Mouse (Mus musculus): ENCODE data around the gene Cap1. TPM values are rescaled to one million over a fixed set of nuclear protein-coding genes. Genes with fewer than 3 reads are reported as not detected.

Cap1 gene
- 84.3 and 89.9 TPM in 2 replicates for polyA plus RNA-seq (2014; fragmentation: Nextera tagmentation; extraction: Ambion mirVana)

DNA sequence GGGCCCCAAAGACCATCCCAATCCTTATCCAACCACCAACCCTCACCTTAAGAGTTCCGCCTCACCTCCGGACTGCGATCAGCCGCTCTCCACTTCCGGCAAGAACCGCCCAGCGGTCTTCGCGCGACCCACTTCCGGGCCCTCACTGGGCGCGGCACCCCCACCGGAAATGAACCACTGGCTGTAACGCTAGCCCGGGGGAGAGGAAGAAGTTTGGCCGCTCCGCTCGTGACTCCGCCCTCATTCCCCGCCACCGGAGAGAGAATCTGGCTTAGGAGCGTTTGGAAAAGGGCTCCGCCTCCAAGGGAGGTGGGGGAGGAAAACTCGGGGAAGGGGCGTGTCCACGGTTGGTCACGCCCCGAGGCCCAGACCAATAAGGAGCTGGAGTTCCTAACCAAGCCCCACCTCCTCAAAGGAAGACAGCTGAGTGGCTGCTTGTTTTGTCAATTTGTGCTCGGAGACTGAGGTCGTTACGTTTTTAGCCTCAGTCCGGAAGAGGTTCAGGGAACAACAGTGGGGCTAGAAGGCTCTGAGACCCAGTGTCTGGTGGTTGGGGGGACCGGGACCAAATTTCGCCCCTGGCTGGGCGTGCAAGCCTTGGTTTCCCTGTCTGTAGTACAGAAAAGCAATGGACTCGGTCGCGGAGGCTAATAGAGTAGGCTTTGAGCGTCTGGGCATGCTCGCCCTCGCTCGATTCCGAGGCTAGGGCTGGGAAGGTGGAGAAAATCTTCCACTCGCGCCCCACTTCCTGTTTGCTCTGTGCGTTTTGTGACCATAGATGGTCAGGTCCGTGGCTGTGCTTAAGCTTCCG is at the start of gene Cap1:
TSS of gene Cap1 (minus strand) at position 289 of the 811 bp plus-strand sequence.
- peaks cover 14% of the 10 kb centered on the region for H3K4me1 ChIP-seq (ENCODE audit: control insufficient read depth, insufficient read depth, low read length)
- peak within 1 kb of the TSS; percentile 100 for H3K27ac ChIP-seq (ENCODE audit: low read length)
- peak; percentile 95 for ATAC-seq (ENCODE audit: insufficient number of reproducible peaks, insufficient read depth, low FRiP score, low read depth)
- H3K36me3 ChIP-seq (ENCODE audit: control insufficient read depth, insufficient read depth, low read length): no peaks in the 10 kb centered on the region
- no peaks in the 10 kb centered on the region for H3K27me3 ChIP-seq (ENCODE audit: control insufficient read depth, insufficient read depth, low read length)
- H3K9me3 ChIP-seq (ENCODE audit: control insufficient read depth, low read depth, low read length): no peaks in the 10 kb centered on the region
- peak within 1 kb of the TSS; percentile 89 for H3K4me2 ChIP-seq (replicated peaks; ENCODE audit: low read depth, low read length)
- under 1% methylated on average over 49 of the region's 49 CpGs for WGBS
- H3K4me3 ChIP-seq (ENCODE audit: low read depth, low read length): peak within 1 kb of the TSS; percentile 84
- peak within 1 kb of the TSS; percentile 78 for H3K9ac ChIP-seq (replicated peaks; ENCODE audit: low read depth, low read length)

DNA sequence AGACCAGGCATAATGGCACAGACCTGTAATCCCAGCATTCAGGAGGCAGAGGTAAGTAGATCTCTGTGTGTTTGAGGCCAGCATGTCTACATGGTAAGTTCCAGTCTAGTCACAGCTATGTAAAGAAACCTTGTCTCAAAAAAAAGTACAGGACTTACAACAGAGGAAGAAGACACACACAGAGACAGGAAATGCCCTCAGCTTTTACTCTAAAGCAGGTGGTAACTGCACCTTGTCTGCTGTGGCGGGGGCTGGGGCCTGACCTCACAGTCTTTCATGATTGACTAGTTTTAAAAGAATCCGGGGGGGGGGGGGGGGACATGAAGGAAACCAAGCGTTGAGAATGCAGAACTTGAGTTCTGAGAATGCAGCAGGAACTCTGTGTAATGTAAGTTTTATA is 48.0 kb upstream of the Cap1 start:
- no peak for ATAC-seq (ENCODE audit: insufficient number of reproducible peaks, insufficient read depth, low FRiP score, low read depth)
- H3K4me1 ChIP-seq (ENCODE audit: control insufficient read depth, insufficient read depth, low read length): no peaks in the 10 kb centered on the region
- no peak overlapping the region for H3K27ac ChIP-seq (ENCODE audit: low read length)

DNA sequence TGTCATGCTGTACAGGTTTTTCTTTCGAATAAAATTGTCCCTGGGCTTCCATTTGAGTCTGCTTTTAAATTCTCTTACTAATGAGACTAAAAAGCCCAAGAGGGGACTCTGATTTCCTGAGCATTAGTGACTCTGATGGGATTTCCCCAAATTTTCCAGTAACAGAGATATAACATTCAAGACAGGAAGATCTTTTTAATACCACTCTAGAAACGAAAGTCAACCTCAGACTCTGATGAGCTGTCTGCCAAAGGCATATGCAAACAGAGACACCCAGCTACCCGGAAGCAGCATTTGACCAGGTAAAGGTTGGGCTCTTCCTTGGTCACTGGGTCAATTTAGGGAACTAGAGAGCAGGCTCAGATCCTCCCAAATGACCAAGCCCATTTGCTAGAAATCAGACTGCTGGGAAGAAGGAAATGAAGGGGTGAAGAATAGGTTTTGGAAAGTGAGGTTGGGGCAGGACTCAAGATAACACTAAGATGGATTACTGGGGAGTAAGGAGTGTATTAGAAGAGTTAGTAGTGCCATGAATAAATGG is 47.3 kb upstream of the Cap1 start:
- Histone ChIP-seq H3K4me2 (replicated peaks; ENCODE audit: low read depth, low read length) (no peak overlapping the region), H3K27ac (ENCODE audit: low read length) (no peak overlapping the region), H3K27me3 (ENCODE audit: control insufficient read depth, insufficient read depth, low read length) (no peaks in the 10 kb centered on the region), H3K4me1 (ENCODE audit: control insufficient read depth, insufficient read depth, low read length) (no peaks in the 10 kb centered on the region), H3K9ac (replicated peaks; ENCODE audit: low read depth, low read length) (no peak overlapping the region), H3K9me3 (ENCODE audit: control insufficient read depth, low read depth, low read length) (no peaks in the 10 kb centered on the region), H3K4me3 (ENCODE audit: low read depth, low read length) (no peak overlapping the region), H3K36me3 (ENCODE audit: control insufficient read depth, insufficient read depth, low read length) (no peaks in the 10 kb centered on the region)
- WGBS: 49% methylated on average over 3 of the region's 3 CpGs
- no peak for ATAC-seq (ENCODE audit: insufficient number of reproducible peaks, insufficient read depth, low FRiP score, low read depth)

More for the DNA sequence above, 48.0 kb upstream of the Cap1 start:
- 33% methylated on average over 3 of the region's 3 CpGs for WGBS
- H3K36me3 ChIP-seq (ENCODE audit: control insufficient read depth, insufficient read depth, low read length): no peaks in the 10 kb centered on the region
- H3K4me2 ChIP-seq (replicated peaks; ENCODE audit: low read depth, low read length): no peak overlapping the region
- H3K9ac ChIP-seq (replicated peaks; ENCODE audit: low read depth, low read length): no peak overlapping the region
- no peaks in the 10 kb centered on the region for H3K27me3 ChIP-seq (ENCODE audit: control insufficient read depth, insufficient read depth, low read length)
- H3K4me3 ChIP-seq (ENCODE audit: low read depth, low read length): no peak overlapping the region
- no peaks in the 10 kb centered on the region for H3K9me3 ChIP-seq (ENCODE audit: control insufficient read depth, low read depth, low read length)

- Histone ChIP-seq H3K27ac (ENCODE audit: low read length) (no peak overlapping the region), H3K27me3 (ENCODE audit: control insufficient read depth, insufficient read depth, low read length) (no peaks in the 10 kb centered on the region), H3K4me2 (replicated peaks; ENCODE audit: low read depth, low read length) (no peak overlapping the region), H3K9me3 (ENCODE audit: control insufficient read depth, low read depth, low read length) (no peaks in the 10 kb centered on the region), H3K4me1 (ENCODE audit: control insufficient read depth, insufficient read depth, low read length) (no peaks in the 10 kb centered on the region), H3K4me3 (ENCODE audit: low read depth, low read length) (no peak overlapping the region), H3K36me3 (ENCODE audit: control insufficient read depth, insufficient read depth, low read length) (no peaks in the 10 kb centered on the region), H3K9ac (replicated peaks; ENCODE audit: low read depth, low read length) (no peak overlapping the region)
- ATAC-seq (ENCODE audit: insufficient number of reproducible peaks, insufficient read depth, low FRiP score, low read depth): no peak
- 75% methylated on average over 8 of the region's 8 CpGs for WGBS
These were observed 46.6 kb upstream of the Cap1 start for GRCm38 (mm10) chr4:122932239-122932978.

- Histone ChIP-seq H3K27ac (ENCODE audit: low read length) (no peak overlapping the region), H3K4me3 (ENCODE audit: low read depth, low read length) (no peak overlapping the region), H3K4me1 (ENCODE audit: control insufficient read depth, insufficient read depth, low read length) (no peaks in the 10 kb centered on the region), H3K27me3 (ENCODE audit: control insufficient read depth, insufficient read depth, low read length) (no peaks in the 10 kb centered on the region), H3K36me3 (ENCODE audit: control insufficient read depth, insufficient read depth, low read length) (no peaks in the 10 kb centered on the region), H3K9me3 (ENCODE audit: control insufficient read depth, low read depth, low read length) (no peaks in the 10 kb centered on the region), H3K4me2 (replicated peaks; ENCODE audit: low read depth, low read length) (no peak overlapping the region), H3K9ac (replicated peaks; ENCODE audit: low read depth, low read length) (no peak overlapping the region)
- no peak for ATAC-seq (ENCODE audit: insufficient number of reproducible peaks, insufficient read depth, low FRiP score, low read depth)
- WGBS: 85% methylated on average over 2 of the region's 2 CpGs
These were observed 45.2 kb upstream of the Cap1 start for GRCm38 (mm10) chr4:122930939-122931590.

GRCm38 (mm10) chr4:122923392-122924344 is 37.8 kb upstream of the Cap1 start:
- H3K9ac ChIP-seq (replicated peaks; ENCODE audit: low read depth, low read length): no peak overlapping the region
- H3K27me3 ChIP-seq (ENCODE audit: control insufficient read depth, insufficient read depth, low read length): no peaks in the 10 kb centered on the region
- no peak overlapping the region for H3K27ac ChIP-seq (ENCODE audit: low read length)
- H3K4me1 ChIP-seq (ENCODE audit: control insufficient read depth, insufficient read depth, low read length): no peaks in the 10 kb centered on the region
- H3K9me3 ChIP-seq (ENCODE audit: control insufficient read depth, low read depth, low read length): no peaks in the 10 kb centered on the region
- H3K4me3 ChIP-seq (ENCODE audit: low read depth, low read length): no peak overlapping the region
- ATAC-seq (ENCODE audit: insufficient number of reproducible peaks, insufficient read depth, low FRiP score, low read depth): no peak
- H3K36me3 ChIP-seq (ENCODE audit: control insufficient read depth, insufficient read depth, low read length): no peaks in the 10 kb centered on the region
- no peak overlapping the region for H3K4me2 ChIP-seq (replicated peaks; ENCODE audit: low read depth, low read length)
- WGBS: 80% methylated on average over 15 of the region's 15 CpGs

DNA sequence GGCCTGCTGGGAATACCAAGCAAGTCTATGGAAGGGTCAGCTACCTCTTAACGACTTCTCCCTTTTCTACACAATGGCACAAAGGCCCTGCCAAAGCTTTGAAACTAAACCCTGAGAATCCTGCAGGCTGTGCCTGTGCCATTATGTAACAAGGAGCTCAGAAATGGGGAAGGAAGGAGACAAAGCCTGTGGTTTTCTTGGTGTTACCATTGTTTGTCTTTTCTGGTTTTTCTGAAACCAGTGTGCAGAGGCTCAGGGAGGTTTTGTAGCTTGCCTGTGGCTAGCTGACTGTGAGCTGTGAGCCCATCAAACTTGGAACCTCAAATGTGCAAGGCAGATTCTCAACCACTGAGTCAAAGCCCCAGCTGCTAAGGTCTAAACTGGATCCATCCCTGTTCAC is 37.0 kb upstream of the Cap1 start:
- no peak overlapping the region for H3K4me3 ChIP-seq (ENCODE audit: low read depth, low read length)
- H3K4me2 ChIP-seq (replicated peaks; ENCODE audit: low read depth, low read length): no peak overlapping the region
- H3K9ac ChIP-seq (replicated peaks; ENCODE audit: low read depth, low read length): no peak overlapping the region
- no peaks in the 10 kb centered on the region for H3K4me1 ChIP-seq (ENCODE audit: control insufficient read depth, insufficient read depth, low read length)
- H3K27me3 ChIP-seq (ENCODE audit: control insufficient read depth, insufficient read depth, low read length): no peaks in the 10 kb centered on the region
- WGBS: 47% methylated on average over 1 of the region's 1 CpGs
- H3K27ac ChIP-seq (ENCODE audit: low read length): no peak overlapping the region
- no peak for ATAC-seq (ENCODE audit: insufficient number of reproducible peaks, insufficient read depth, low FRiP score, low read depth)
- no peaks in the 10 kb centered on the region for H3K36me3 ChIP-seq (ENCODE audit: control insufficient read depth, insufficient read depth, low read length)
- H3K9me3 ChIP-seq (ENCODE audit: control insufficient read depth, low read depth, low read length): no peaks in the 10 kb centered on the region
